Mouse (Mus musculus) spleen, postnatal 36 days (tissue): ENCODE measurements around the gene Dcdc2a.

ENCODE experiments used
- DNase-seq, 2 experiments: peaks; one replicate each; pipeline ENCODE4 v3.0.0; 2022; ENCODE audit warnings: low spot score in 2 of 2, mixed read lengths in 1 of 2

Gene Dcdc2a

GRCm38 (mm10) chr13:25177835-25178234 lies 122.0 kb downstream of the Dcdc2a start:
- no peak for DNase-seq

DNA sequence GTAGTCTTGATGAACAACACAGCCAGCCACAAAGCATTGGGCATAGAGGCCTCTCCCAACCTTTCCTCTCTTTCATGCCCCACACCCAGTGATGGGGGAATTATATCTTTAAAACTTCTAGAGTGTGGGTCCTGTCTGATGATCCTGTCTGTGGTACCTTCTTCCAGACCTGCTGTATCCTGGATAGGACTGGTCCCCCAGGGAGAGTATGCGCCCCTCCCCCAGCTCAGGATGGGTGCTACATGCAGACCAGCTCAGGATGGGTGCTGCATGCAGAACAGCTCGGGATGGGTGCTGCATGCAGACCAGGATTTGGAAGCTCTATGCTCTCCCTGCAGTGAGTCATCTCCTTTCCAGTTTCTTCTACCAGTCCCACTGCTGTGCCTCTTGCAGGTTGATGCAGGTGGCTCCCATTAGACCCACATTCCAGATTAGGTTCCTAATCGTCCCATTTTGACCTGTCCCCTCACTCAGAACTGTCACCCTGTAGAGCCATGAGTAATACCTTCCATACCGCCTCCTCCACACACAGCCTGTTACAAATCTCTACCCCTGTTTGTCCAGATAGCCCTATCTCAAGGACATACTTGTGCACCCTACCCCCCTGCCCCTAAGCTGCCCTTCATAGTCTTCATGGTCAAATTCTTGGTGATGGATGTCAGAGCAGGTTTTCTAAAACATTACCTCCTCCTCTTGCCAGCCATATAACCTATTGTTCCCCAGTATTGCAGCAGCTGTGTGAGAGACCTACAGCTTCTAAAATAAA lies 122.6 kb downstream of the Dcdc2a start:
- no peak for DNase-seq

DNA sequence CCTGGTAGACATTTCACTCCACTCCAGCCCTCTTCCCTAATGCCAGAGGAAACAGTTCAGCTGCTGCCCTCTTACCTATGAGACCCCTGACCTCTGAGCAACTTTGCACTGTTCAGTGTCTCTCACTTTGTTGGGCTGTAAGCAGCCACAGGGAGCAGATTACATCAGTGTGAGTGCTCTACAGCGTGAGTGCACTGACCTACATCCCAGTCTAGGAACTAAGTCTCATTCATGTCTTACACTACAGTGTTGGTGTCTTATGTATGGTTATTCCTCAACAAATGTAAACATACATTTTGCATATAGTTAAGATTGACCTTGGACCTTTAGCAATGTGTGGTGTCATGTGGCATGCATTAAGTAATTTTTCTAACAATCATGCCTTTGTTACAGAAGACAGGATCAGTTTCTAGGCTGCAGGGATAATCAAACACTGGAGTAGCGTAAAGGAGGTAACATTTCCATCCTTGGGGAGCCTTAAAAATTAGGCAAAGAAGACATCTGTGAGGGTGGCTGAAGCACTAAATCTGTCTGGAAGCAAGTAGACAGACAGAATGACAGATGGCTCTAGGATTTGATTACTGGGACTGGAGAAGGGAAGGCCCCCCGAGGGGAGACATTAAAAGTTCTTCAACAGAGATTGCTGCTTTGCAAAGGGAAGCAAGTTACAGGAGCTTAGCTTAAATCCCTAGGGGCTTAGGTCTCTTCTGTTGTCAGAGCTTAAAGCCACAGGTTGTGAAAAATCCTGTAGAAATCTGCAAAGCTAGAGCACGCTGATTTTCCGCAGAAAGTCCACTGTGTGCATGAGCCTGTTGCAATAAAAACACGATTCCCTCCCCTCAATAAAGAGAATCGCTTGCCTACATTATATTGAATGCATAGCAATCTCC lies 130.9 kb downstream of the Dcdc2a start:
- DNase-seq, result no peak

GRCm38 (mm10) chr13:25187326-25187710 lies 131.5 kb downstream of the Dcdc2a start:
- no peak for DNase-seq

- DNase-seq, result no peak
Measured at GRCm38 (mm10) chr13:25189419-25190144, 133.8 kb downstream of the Dcdc2a start.

DNA sequence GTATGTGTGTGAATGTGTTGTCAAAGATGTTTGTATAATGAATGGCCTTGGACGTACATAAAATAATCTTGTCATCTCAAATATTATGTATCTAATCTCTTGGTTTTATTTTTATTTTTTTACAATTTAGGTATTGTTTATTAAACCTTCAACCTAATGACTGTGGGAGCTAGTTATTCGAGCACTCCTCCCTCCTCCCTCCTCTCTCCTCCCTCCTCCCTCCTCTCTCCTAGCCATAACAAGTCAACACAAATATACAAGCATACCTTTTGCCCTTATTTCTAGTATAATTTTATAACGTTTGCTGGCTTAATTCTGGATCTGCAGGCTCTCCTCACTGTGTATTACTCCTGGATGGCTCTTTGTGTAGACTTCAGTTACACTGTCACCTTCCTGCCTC lies 134.4 kb downstream of the Dcdc2a start:
- DNase-seq, result no peak

DNA sequence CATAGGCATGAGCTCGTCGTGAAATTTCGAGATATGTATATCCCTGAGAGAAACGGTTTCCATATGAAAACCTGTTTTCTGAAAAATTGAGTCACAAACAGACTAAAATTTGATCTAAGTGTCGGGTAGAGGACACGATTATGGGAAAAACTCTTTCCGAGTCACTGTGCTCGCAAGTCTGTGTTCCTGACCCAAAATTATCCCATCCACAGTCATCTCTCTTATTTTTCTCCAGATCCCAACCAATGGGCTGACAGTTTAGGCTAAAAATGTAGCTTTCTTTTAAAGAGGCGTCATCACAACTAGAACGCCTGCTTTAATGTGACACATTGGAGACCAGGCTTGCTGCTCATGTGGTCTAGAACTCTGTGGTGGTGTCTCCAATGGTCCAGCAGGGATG lies 139.9 kb downstream of the Dcdc2a start:
- no peak for DNase-seq

DNA sequence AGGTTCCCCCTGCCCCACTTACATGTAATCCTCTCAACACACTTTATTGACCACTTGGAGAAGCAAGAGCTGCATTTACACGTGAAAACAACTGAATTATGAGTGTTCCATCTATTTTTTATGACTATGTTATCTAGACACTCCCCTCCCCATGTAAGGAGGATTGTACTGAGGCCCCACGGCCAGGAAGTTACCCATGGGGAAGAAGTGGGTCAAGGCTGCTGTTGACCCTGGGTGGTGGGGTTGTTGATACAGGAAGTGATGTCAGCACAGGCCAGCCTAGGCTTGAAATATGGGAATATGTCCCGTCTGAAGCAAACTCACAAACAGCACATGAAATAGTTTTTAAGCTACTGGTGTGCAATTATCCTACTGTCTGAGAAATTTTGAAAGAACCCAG lies 144.1 kb downstream of the Dcdc2a start:
- DNase-seq, result no peak

- DNase-seq, result no peak
Measured at GRCm38 (mm10) chr13:25206950-25207349, 151.1 kb downstream of the Dcdc2a start.

DNA sequence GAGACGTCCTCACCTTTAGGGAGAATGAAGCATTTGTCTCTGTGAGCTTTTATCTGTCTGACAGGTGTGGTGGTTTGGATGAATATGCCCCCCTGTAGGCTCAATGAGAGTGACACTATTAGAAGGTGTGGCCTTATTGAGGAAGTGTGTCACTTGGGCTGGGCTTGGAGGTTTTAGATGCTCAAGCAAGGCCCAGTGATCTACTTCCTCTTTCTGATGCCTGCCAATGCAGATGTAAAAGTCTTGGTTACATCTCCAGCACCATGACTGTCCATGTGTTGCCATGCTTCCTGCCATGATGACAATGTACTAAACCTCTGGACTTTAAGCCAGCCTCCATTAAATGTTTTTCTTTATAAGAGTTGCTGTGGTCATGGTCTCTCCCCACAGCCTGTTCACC lies 162.6 kb downstream of the Dcdc2a start:
- DNase-seq, result no peak

GRCm38 (mm10) chr13:25220186-25220787 lies 164.5 kb downstream of the Dcdc2a start:
- DNase-seq, result no peak

- no peak for DNase-seq
Measured at GRCm38 (mm10) chr13:25251893-25252292, 196.1 kb downstream of the Dcdc2a start.

GRCm38 (mm10) chr13:25254478-25255263 lies 198.9 kb downstream of the Dcdc2a start:
- no peak for DNase-seq

- no peak for DNase-seq
Measured at GRCm38 (mm10) chr13:25257608-25258007, 201.8 kb downstream of the Dcdc2a start.
